Mouse (Mus musculus) heart, embryonic 12.5 days (tissue): ENCODE measurements around the gene Npb. TPM values are rescaled to one million over a fixed set of nuclear protein-coding genes. Genes with fewer than 3 reads are reported as not detected.
A peak's percentile ranks its signal among the peaks of the same experiment; 100 is the strongest.

Experiments
- ATAC-seq: fragments of 200-750 bp; cut with Nextera tagmentation; 2 replicates; pipeline ENCODE4 v1.8.0; 2017; ENCODE audit warnings: moderate TSS enrichment, moderate library complexity; ENCODE audit not compliant: insufficient number of reproducible peaks, low FRiP score
- H3K27ac ChIP-seq: fragments of 300-500 bp; sonication (generic); 2 replicates; pipeline ENCODE4 v1.5.1; 2016; ENCODE audit warnings: mild to moderate bottlenecking, moderate library complexity; ENCODE audit not compliant: poor library complexity, severe bottlenecking
- H3K27me3 ChIP-seq: fragments of 300-500 bp; sonication (generic); replicated peaks from 2 replicates; pipeline ENCODE4 v1.6.1; 2016; ENCODE audit warnings: mild to moderate bottlenecking, moderate library complexity
- H3K36me3 ChIP-seq: fragments of 300-500 bp; sonication (generic); 2 replicates; pipeline ENCODE4 v1.6.1; 2016; ENCODE audit warnings: mild to moderate bottlenecking, moderate library complexity
- H3K4me1 ChIP-seq: fragments of 300-500 bp; sonication (generic); replicated peaks from 2 replicates; pipeline ENCODE4 v1.6.1; 2016; ENCODE audit warnings: mild to moderate bottlenecking
- H3K4me2 ChIP-seq: fragments of 300-500 bp; sonication (generic); 2 replicates; pipeline ENCODE4 v1.6.1; 2016; ENCODE audit warnings: mild to moderate bottlenecking, moderate library complexity
- H3K4me3 ChIP-seq: fragments of 300-500 bp; sonication (generic); 2 replicates; pipeline ENCODE4 v1.5.1; 2016; ENCODE audit warnings: mild to moderate bottlenecking
- H3K9ac ChIP-seq: fragments of 300-500 bp; sonication (generic); 2 replicates; pipeline ENCODE4 v1.6.1; 2016; ENCODE audit warnings: mild to moderate bottlenecking, moderate library complexity
- H3K9me3 ChIP-seq: fragments of 300-500 bp; sonication (generic); replicated peaks from 2 replicates; pipeline ENCODE4 v1.6.1; 2016; ENCODE audit warnings: mild to moderate bottlenecking, moderate library complexity
- WGBS: fragments of 180-500 bp; shearing (Covaris S2); methylation state at CpG from one replicate; pipeline ENCODE4 v1.1.7; 2016; 5-methylcytosine and 5-hydroxymethylcytosine counted together
- polyA plus RNA-seq: library from polyadenylated mRNA; unstranded; fragments of >200 nt; fragmentation: Nextera tagmentation; extraction: Ambion mirVana; gene quantifications from 2 replicates; pipeline ENCODE4 v1.2.1, GENCODE M21; 2016

The Npb gene
- polyA plus RNA-seq, 1 experiment from 2014 or later = 20.3 TPM

- no peaks in the 10 kb centered on the region for H3K9me3 ChIP-seq
- H3K36me3 ChIP-seq = no peaks in the 10 kb centered on the region
- no peak overlapping the region for H3K4me3 ChIP-seq
- H3K9ac ChIP-seq = 0 out of 2 replicates have a peak overlapping the region, but pooled peaks have one; percentile 14
- no peak overlapping the region for H3K4me2 ChIP-seq
- peaks cover 11% of the 10 kb centered on the region for H3K27me3 ChIP-seq
- no peak overlapping the region for H3K27ac ChIP-seq
- H3K4me1 ChIP-seq = peaks cover 12% of the 10 kb centered on the region
- 61% methylated on average over 9 of the region's 9 CpGs for WGBS
- no peak for ATAC-seq
Measured at GRCm38 (mm10) chr11:120641255-120641654, 33.0 kb downstream of the Npb start.

- H3K4me1 ChIP-seq = peaks cover 13% of the 10 kb centered on the region
- peak overlapping the region; percentile 14; the same call in 1 of the 2 replicates for H3K9ac ChIP-seq
- peaks cover 11% of the 10 kb centered on the region for H3K27me3 ChIP-seq
- WGBS = 78% methylated on average over 8 of the region's 8 CpGs
- H3K4me2 ChIP-seq = peak overlapping the region; percentile 94; the same call in 1 of the 2 replicates
- no peak for ATAC-seq
- no peak overlapping the region for H3K4me3 ChIP-seq
- no peaks in the 10 kb centered on the region for H3K36me3 ChIP-seq
- no peak overlapping the region for H3K27ac ChIP-seq
- no peaks in the 10 kb centered on the region for H3K9me3 ChIP-seq
Measured at GRCm38 (mm10) chr11:120641869-120642268, 33.6 kb downstream of the Npb start.

- Histone ChIP-seq H3K27me3 (peaks cover 23% of the 10 kb centered on the region), H3K36me3 (no peaks in the 10 kb centered on the region), H3K4me3 (peak overlapping the region; percentile 57), H3K4me1 (peaks cover 25% of the 10 kb centered on the region), H3K27ac (no peak overlapping the region), H3K9ac (peak overlapping the region; percentile 77), H3K9me3 (no peaks in the 10 kb centered on the region), H3K4me2 (peak overlapping the region; percentile 94)
- WGBS = 3% methylated on average over 18 of the region's 18 CpGs
- ATAC-seq = peak; percentile 30
Measured at GRCm38 (mm10) chr11:120642939-120643600, 34.8 kb downstream of the Npb start.

- under 1% methylated on average over 15 of the region's 15 CpGs for WGBS
- H3K27me3 ChIP-seq = peaks cover 25% of the 10 kb centered on the region
- no peaks in the 10 kb centered on the region for H3K36me3 ChIP-seq
- peak within 1 kb of the TSS; percentile 77 for H3K9ac ChIP-seq
- peaks cover 27% of the 10 kb centered on the region for H3K4me1 ChIP-seq
- no peak within 1 kb of the TSS for H3K27ac ChIP-seq
- peak; percentile 99 for ATAC-seq
- H3K4me3 ChIP-seq = peak within 1 kb of the TSS; percentile 57
- H3K4me2 ChIP-seq = peak within 1 kb of the TSS; percentile 94
- H3K9me3 ChIP-seq = no peaks in the 10 kb centered on the region
Measured at GRCm38 (mm10) chr11:120643601-120643987, 35.3 kb downstream of the Npb start, which contains the start of gene Pycr1. Gene Pycr1 (minus strand): TSS chr11:120643769.

- Histone ChIP-seq H3K27me3 (peaks cover 14% of the 10 kb centered on the region; the same call in 1 of the 2 replicates), H3K36me3 (no peaks in the 10 kb centered on the region), H3K9me3 (no peaks in the 10 kb centered on the region), H3K4me1 (peaks cover 25% of the 10 kb centered on the region), H3K4me2 (peak overlapping the region; percentile 74), H3K9ac (peak overlapping the region; percentile 82), H3K4me3 (peak overlapping the region; percentile 52), H3K27ac (peak overlapping the region; percentile 90)
- ATAC-seq = no peak
- WGBS = 64% methylated on average over 35 of the region's 35 CpGs
Measured at GRCm38 (mm10) chr11:120647047-120647830, 39.0 kb downstream of the Npb start.

GRCm38 (mm10) chr11:120648001-120648476 lies 39.8 kb downstream of the Npb start, which contains the start of gene Myadml2:
Gene Myadml2 (minus strand): TSS chr11:120648158.
- peak within 1 kb of the TSS; percentile 74 for H3K4me2 ChIP-seq
- peak within 1 kb of the TSS; percentile 52 for H3K4me3 ChIP-seq
- no peaks in the 10 kb centered on the region for H3K9me3 ChIP-seq
- H3K27ac ChIP-seq = peak within 1 kb of the TSS; percentile 90
- H3K4me1 ChIP-seq = peaks cover 17% of the 10 kb centered on the region
- peaks cover 14% of the 10 kb centered on the region; the same call in 1 of the 2 replicates for H3K27me3 ChIP-seq
- WGBS = 5% methylated on average over 13 of the region's 13 CpGs
- peak within 1 kb of the TSS; percentile 82 for H3K9ac ChIP-seq
- 0 out of 2 replicates have a peak, but pooled peaks have one; percentile 27 for ATAC-seq
- no peaks in the 10 kb centered on the region for H3K36me3 ChIP-seq

GRCm38 (mm10) chr11:120651872-120652271 lies 43.6 kb downstream of the Npb start:
- Histone ChIP-seq H3K4me3 (no peak overlapping the region), H3K9ac (no peak overlapping the region), H3K4me2 (no peak overlapping the region), H3K27ac (no peak overlapping the region), H3K27me3 (peaks cover 37% of the 10 kb centered on the region), H3K4me1 (peaks cover 18% of the 10 kb centered on the region), H3K9me3 (no peaks in the 10 kb centered on the region), H3K36me3 (no peaks in the 10 kb centered on the region)
- 65% methylated on average over 3 of the region's 3 CpGs for WGBS
- no peak for ATAC-seq

GRCm38 (mm10) chr11:120654741-120655140 lies 46.5 kb downstream of the Npb start:
- no peak overlapping the region for H3K4me2 ChIP-seq
- no peak overlapping the region for H3K9ac ChIP-seq
- no peak overlapping the region for H3K4me3 ChIP-seq
- WGBS = 64% methylated on average over 3 of the region's 3 CpGs
- H3K27ac ChIP-seq = no peak overlapping the region
- ATAC-seq = no peak
- peaks cover 15% of the 10 kb centered on the region for H3K4me1 ChIP-seq
- H3K9me3 ChIP-seq = no peaks in the 10 kb centered on the region
- H3K27me3 ChIP-seq = peaks cover 52% of the 10 kb centered on the region
- H3K36me3 ChIP-seq = no peaks in the 10 kb centered on the region

GRCm38 (mm10) chr11:120657301-120657700 lies 49.0 kb downstream of the Npb start:
- no peak for ATAC-seq
- peaks cover 78% of the 10 kb centered on the region for H3K27me3 ChIP-seq
- peaks cover 33% of the 10 kb centered on the region for H3K4me1 ChIP-seq
- H3K4me2 ChIP-seq = no peak overlapping the region
- H3K4me3 ChIP-seq = no peak overlapping the region
- 82% methylated on average over 4 of the region's 4 CpGs for WGBS
- no peaks in the 10 kb centered on the region for H3K9me3 ChIP-seq
- H3K27ac ChIP-seq = no peak overlapping the region
- no peaks in the 10 kb centered on the region for H3K36me3 ChIP-seq
- H3K9ac ChIP-seq = no peak overlapping the region
